Mouse (Mus musculus): ENCODE results near the gene Emilin2. TPM values are rescaled to one million over a fixed set of nuclear protein-coding genes. Genes with fewer than 3 reads are reported as not detected.

Gene Emilin2
- total and polyA plus RNA-seq, 3 experiments, result 37.2 to 43.5 (median 43.3) TPM

- no peaks in the 10 kb centered on the region for H3K27me3 ChIP-seq (ENCODE audit: control insufficient read depth, insufficient read depth, low read length)
- intact Hi-C loops (cut with DNase I), result no loop called here
- H3K4me1 ChIP-seq (ENCODE audit: control insufficient read depth, insufficient read depth, low read length), result no peaks in the 10 kb centered on the region
- no peak overlapping the region for H3K9ac ChIP-seq (ENCODE audit: low read depth, low read length)
- 88% methylated on average over 2 of the region's 2 CpGs for WGBS
- TF ChIP-seq CTCF (IDR thresholded peaks at IDR 0.05) (no peak), EP300 (IDR thresholded peaks at IDR 0.05; ENCODE audit: insufficient read depth, low read depth, low read length) (no peak), POLR2A (IDR thresholded peaks at IDR 0.05; ENCODE audit: insufficient read depth, low read depth, low read length) (no peak)
- no peaks in the 10 kb centered on the region for H3K79me2 ChIP-seq (replicated peaks; ENCODE audit: control insufficient read depth, insufficient read depth, low read length)
- H3K27ac ChIP-seq, result no peak overlapping the region
- H3K36me3 ChIP-seq (ENCODE audit: control insufficient read depth, insufficient read depth, low read length), result no peaks in the 10 kb centered on the region
- H3K4me3 ChIP-seq, result no peak overlapping the region
- no peak for DNase-seq
Measured at GRCm38 (mm10) chr17:71231998-71232397, 79.8 kb downstream of the Emilin2 start.

- Histone ChIP-seq H3K27ac (no peak overlapping the region), H3K79me2 (replicated peaks; ENCODE audit: control insufficient read depth, insufficient read depth, low read length) (no peaks in the 10 kb centered on the region), H3K4me1 (ENCODE audit: control insufficient read depth, insufficient read depth, low read length) (no peaks in the 10 kb centered on the region), H3K9ac (ENCODE audit: low read depth, low read length) (no peak overlapping the region), H3K27me3 (ENCODE audit: control insufficient read depth, insufficient read depth, low read length) (no peaks in the 10 kb centered on the region), H3K4me3 (no peak overlapping the region), H3K36me3 (ENCODE audit: control insufficient read depth, insufficient read depth, low read length) (no peaks in the 10 kb centered on the region)
- DNase-seq, result no peak
- 79% methylated on average over 9 of the region's 9 CpGs for WGBS
- intact Hi-C loops (cut with DNase I), result no loop called here
- peak; percentile 65 for TF ChIP-seq CTCF (IDR thresholded peaks at IDR 0.05)
- TF ChIP-seq EP300 (IDR thresholded peaks at IDR 0.05; ENCODE audit: insufficient read depth, low read depth, low read length), result no peak
Measured at GRCm38 (mm10) chr17:71230108-71230709, 81.6 kb downstream of the Emilin2 start.

- 90% methylated on average over 7 of the region's 7 CpGs for WGBS
Measured at GRCm38 (mm10) chr17:71228651-71229050, 83.1 kb downstream of the Emilin2 start.

GRCm38 (mm10) chr17:71227128-71227895 is 84.5 kb downstream of the Emilin2 start:
- Histone ChIP-seq H3K4me1 (ENCODE audit: control insufficient read depth, insufficient read depth, low read length) (no peaks in the 10 kb centered on the region), H3K27me3 (ENCODE audit: control insufficient read depth, insufficient read depth, low read length) (no peaks in the 10 kb centered on the region), H3K79me2 (replicated peaks; ENCODE audit: control insufficient read depth, insufficient read depth, low read length) (no peaks in the 10 kb centered on the region), H3K27ac (no peak overlapping the region), H3K9ac (ENCODE audit: low read depth, low read length) (no peak overlapping the region), H3K4me3 (no peak overlapping the region), H3K36me3 (ENCODE audit: control insufficient read depth, insufficient read depth, low read length) (no peaks in the 10 kb centered on the region)
- no peak for DNase-seq
- 88% methylated on average over 9 of the region's 9 CpGs for WGBS
- intact Hi-C loops (cut with DNase I), result no loop called here
- no peak for TF ChIP-seq POLR2A (IDR thresholded peaks at IDR 0.05; ENCODE audit: insufficient read depth, low read depth, low read length)
- TF ChIP-seq EP300 (IDR thresholded peaks at IDR 0.05; ENCODE audit: insufficient read depth, low read depth, low read length), result no peak
- peak; percentile 25; the same call in 1 of the 2 replicates for TF ChIP-seq CTCF (IDR thresholded peaks at IDR 0.05)

More at GRCm38 (mm10) chr17:71228651-71229050, 83.1 kb downstream of the Emilin2 start:
- Histone ChIP-seq H3K27ac (no peak overlapping the region), H3K4me1 (ENCODE audit: control insufficient read depth, insufficient read depth, low read length) (no peaks in the 10 kb centered on the region), H3K36me3 (ENCODE audit: control insufficient read depth, insufficient read depth, low read length) (no peaks in the 10 kb centered on the region), H3K9ac (ENCODE audit: low read depth, low read length) (no peak overlapping the region), H3K79me2 (replicated peaks; ENCODE audit: control insufficient read depth, insufficient read depth, low read length) (no peaks in the 10 kb centered on the region), H3K27me3 (ENCODE audit: control insufficient read depth, insufficient read depth, low read length) (no peaks in the 10 kb centered on the region), H3K4me3 (no peak overlapping the region)
- no peak for DNase-seq
- intact Hi-C loops (cut with DNase I), result no loop called here
- no peak for TF ChIP-seq CTCF (IDR thresholded peaks at IDR 0.05)
- no peak for TF ChIP-seq EP300 (IDR thresholded peaks at IDR 0.05; ENCODE audit: insufficient read depth, low read depth, low read length)
- TF ChIP-seq POLR2A (IDR thresholded peaks at IDR 0.05; ENCODE audit: insufficient read depth, low read depth, low read length), result no peak

GRCm38 (mm10) chr17:71225091-71225490 is 86.7 kb downstream of the Emilin2 start:
- Histone ChIP-seq H3K9ac (ENCODE audit: low read depth, low read length) (no peak overlapping the region), H3K4me1 (ENCODE audit: control insufficient read depth, insufficient read depth, low read length) (no peaks in the 10 kb centered on the region; the same call in 1 of the 2 replicates), H3K4me3 (no peak overlapping the region), H3K36me3 (ENCODE audit: control insufficient read depth, insufficient read depth, low read length) (no peaks in the 10 kb centered on the region), H3K27me3 (ENCODE audit: control insufficient read depth, insufficient read depth, low read length) (no peaks in the 10 kb centered on the region), H3K79me2 (replicated peaks; ENCODE audit: control insufficient read depth, insufficient read depth, low read length) (no peaks in the 10 kb centered on the region), H3K27ac (no peak overlapping the region)
- intact Hi-C loops (cut with DNase I), result no loop called here
- peak; percentile 26 to 52 for DNase-seq
- 57% methylated on average over 5 of the region's 5 CpGs for WGBS
- peak; percentile 77 for TF ChIP-seq CTCF (IDR thresholded peaks at IDR 0.05)
- TF ChIP-seq EP300 (IDR thresholded peaks at IDR 0.05; ENCODE audit: insufficient read depth, low read depth, low read length), result no peak
- TF ChIP-seq POLR2A (IDR thresholded peaks at IDR 0.05; ENCODE audit: insufficient read depth, low read depth, low read length), result no peak

GRCm38 (mm10) chr17:71224521-71224920 is 87.3 kb downstream of the Emilin2 start:
- no peak for DNase-seq
- H3K27ac ChIP-seq, result no peak overlapping the region
- WGBS, result 34% methylated on average over 2 of the region's 2 CpGs

More at GRCm38 (mm10) chr17:71224521-71224920, 87.3 kb downstream of the Emilin2 start:
- Histone ChIP-seq H3K79me2 (replicated peaks; ENCODE audit: control insufficient read depth, insufficient read depth, low read length) (no peaks in the 10 kb centered on the region), H3K4me3 (no peak overlapping the region), H3K4me1 (ENCODE audit: control insufficient read depth, insufficient read depth, low read length) (no peaks in the 10 kb centered on the region; the same call in 1 of the 2 replicates), H3K36me3 (ENCODE audit: control insufficient read depth, insufficient read depth, low read length) (no peaks in the 10 kb centered on the region; the same call in 1 of the 2 replicates), H3K9ac (ENCODE audit: low read depth, low read length) (no peak overlapping the region), H3K27me3 (ENCODE audit: control insufficient read depth, insufficient read depth, low read length) (no peaks in the 10 kb centered on the region)
- TF ChIP-seq EP300 (IDR thresholded peaks at IDR 0.05; ENCODE audit: insufficient read depth, low read depth, low read length) (no peak), CTCF (IDR thresholded peaks at IDR 0.05) (no peak), POLR2A (IDR thresholded peaks at IDR 0.05; ENCODE audit: insufficient read depth, low read depth, low read length) (no peak)
- intact Hi-C loops (cut with DNase I), result no loop called here
